Comparison of ENCODE assay signal across 8 mouse cellular contexts in genomic region chrX:93297001-93297441, GRCm38 (mm10). TPM values are rescaled to one million over a fixed set of nuclear protein-coding genes. Genes with fewer than 3 reads are reported as not detected.
DNase-seq lines count a peak whose midpoint lies in the region; ATAC-seq and TF ChIP-seq lines count a peak whose summit lies in the region.

No protein-coding gene starts in this region.

- no peaks in the 10 kb centered on the region for H3K36me3 ChIP-seq in kidney, postnatal 0 days (ENCODE audit: insufficient read depth, low read length)
- H3K36me3 ChIP-seq in embryonic facial prominence, embryonic 10.5 days (replicated peaks) = no peaks in the 10 kb centered on the region
- no peaks in the 10 kb centered on the region for H3K36me3 ChIP-seq in neural tube, embryonic 13.5 days

- WGBS in kidney, postnatal 0 days = 18% methylated on average over 40 of the region's 40 CpGs
- WGBS in embryonic facial prominence, embryonic 10.5 days = 13% methylated on average over 40 of the region's 40 CpGs
- WGBS in neural tube, embryonic 13.5 days = 19% methylated on average over 38 of the region's 40 CpGs

- peak overlapping the region; percentile 52 for H3K4me2 ChIP-seq in kidney, postnatal 0 days (ENCODE audit: low read length)
- peak overlapping the region; percentile 43 for H3K4me2 ChIP-seq in neural tube, embryonic 13.5 days

- no peak for DNase-seq in kidney, postnatal 0 days (ENCODE audit: low spot score)
- DNase-seq in kidney, postnatal 10 days = no peak
- DNase-seq in embryonic facial prominence, embryonic 10.5 days (ENCODE audit: low spot score) = peak; percentile 47
- no peak for DNase-seq in frontal cortex, postnatal 36 days (ENCODE audit: low spot score in 2 of 2)
- DNase-seq in spleen, postnatal 14 days (ENCODE audit: low spot score in 2 of 2) = no peak
- no peak for DNase-seq in cerebellum, adult 11-12 months

- peak; percentile 49; the same call in 1 of the 2 replicates for ATAC-seq in kidney, postnatal 0 days (replicated peaks; ENCODE audit: low FRiP score, low read depth)
- peak; percentile 32 for ATAC-seq in inflammation-experienced regulatory T-cells, adult 6 months
- peak; percentile 37 for ATAC-seq in neural tube, embryonic 13.5 days (ENCODE audit: low read depth)

- no peak overlapping the region for H3K27ac ChIP-seq in kidney, postnatal 0 days
- no peak overlapping the region for H3K27ac ChIP-seq in embryonic facial prominence, embryonic 10.5 days (replicated peaks)
- H3K27ac ChIP-seq in neural tube, embryonic 13.5 days (replicated peaks) = no peak overlapping the region

- no peaks in the 10 kb centered on the region for H3K4me1 ChIP-seq in kidney, postnatal 0 days (replicated peaks; ENCODE audit: insufficient read depth, low read length)
- H3K4me1 ChIP-seq in embryonic facial prominence, embryonic 10.5 days = peaks cover 14% of the 10 kb centered on the region
- H3K4me1 ChIP-seq in neural tube, embryonic 13.5 days (replicated peaks) = peaks cover 11% of the 10 kb centered on the region

- TF ChIP-seq CTCF in kidney, postnatal 0 days (IDR thresholded peaks at IDR 0.05; ENCODE audit: low read depth) = no peak

- peaks cover 63% of the 10 kb centered on the region for H3K27me3 ChIP-seq in kidney, postnatal 0 days (ENCODE audit: insufficient read depth, low read length)
- peaks cover 100% of the 10 kb centered on the region for H3K27me3 ChIP-seq in embryonic facial prominence, embryonic 10.5 days (replicated peaks; ENCODE audit: low read depth, poor library complexity, severe bottlenecking)
- H3K27me3 ChIP-seq in neural tube, embryonic 13.5 days = peaks cover 96% of the 10 kb centered on the region

- H3K9ac ChIP-seq in kidney, postnatal 0 days (ENCODE audit: low read depth, low read length) = no peak overlapping the region
- H3K9ac ChIP-seq in neural tube, embryonic 13.5 days = no peak overlapping the region

- no peaks in the 10 kb centered on the region for H3K9me3 ChIP-seq in kidney, postnatal 0 days (replicated peaks; ENCODE audit: low read length)
- H3K9me3 ChIP-seq in embryonic facial prominence, embryonic 10.5 days = no peaks in the 10 kb centered on the region
- no peaks in the 10 kb centered on the region for H3K9me3 ChIP-seq in neural tube, embryonic 13.5 days

- H3K4me3 ChIP-seq in kidney, postnatal 0 days (replicated peaks; ENCODE audit: low read depth, low read length) = peak overlapping the region; percentile 24
- H3K4me3 ChIP-seq in embryonic facial prominence, embryonic 10.5 days = peak overlapping the region; percentile 40
- H3K4me3 ChIP-seq in neural tube, embryonic 13.5 days = peak overlapping the region; percentile 17

RNA-seq across cellular contexts. Expression of gene Arx, which starts 10.8 kb away (rescaled TPM):
- polyA plus RNA-seq in kidney, postnatal 0 days (2015; fragmentation: Nextera tagmentation; extraction: Ambion mirVana) = 0.05 and 0.07 TPM in 2 replicates
- polyA plus RNA-seq in embryonic facial prominence, embryonic 10.5 days (2016; fragmentation: Nextera tagmentation; extraction: Ambion mirVana) = 2.0 and 2.1 TPM in 2 replicates
- not detected for polyA plus RNA-seq in inflammation-experienced regulatory T-cells, adult 6 months (2017; shearing (Covaris generic))
- polyA plus RNA-seq in neural tube, embryonic 13.5 days (2015; fragmentation: Nextera tagmentation; extraction: Ambion mirVana) = 1.2 and 1.8 TPM in 2 replicates
